Mouse (Mus musculus) retina, postnatal 1 day (tissue): ENCODE results near the gene Hoxb1.

ENCODE experiments used
- DNase-seq: peaks from one replicate; pipeline ENCODE4 v3.0.0-alpha.2; 2012

The Hoxb1 gene

GRCm38 (mm10) chr11:96351312-96351711 is 14.2 kb upstream of the Hoxb1 start:
- DNase-seq: no peak

GRCm38 (mm10) chr11:96351831-96352230 is 13.7 kb upstream of the Hoxb1 start:
- no peak for DNase-seq

- peak; percentile 67 for DNase-seq
These were observed 12.6 kb upstream of the Hoxb1 start for GRCm38 (mm10) chr11:96352691-96353521.

GRCm38 (mm10) chr11:96353522-96353841 is 12.1 kb upstream of the Hoxb1 start:
- no peak for DNase-seq

GRCm38 (mm10) chr11:96353939-96354338 is 11.6 kb upstream of the Hoxb1 start:
- DNase-seq: peak; percentile 44

- peak; percentile 60 for DNase-seq
These were observed 11.2 kb upstream of the Hoxb1 start for GRCm38 (mm10) chr11:96354376-96354775.

GRCm38 (mm10) chr11:96354801-96355311 is 10.7 kb upstream of the Hoxb1 start:
- DNase-seq: no peak

- DNase-seq: no peak
These were observed 1.7 kb upstream of the Hoxb1 start for GRCm38 (mm10) chr11:96363807-96364206.

GRCm38 (mm10) chr11:96366092-96367041 is 815 bp downstream of the Hoxb1 start:
- DNase-seq: no peak

- no peak for DNase-seq
These were observed 1.6 kb downstream of the Hoxb1 start for GRCm38 (mm10) chr11:96367141-96367540.

- no peak for DNase-seq
These were observed 3.1 kb downstream of the Hoxb1 start for GRCm38 (mm10) chr11:96368686-96369085.

GRCm38 (mm10) chr11:96369140-96369539 is 3.6 kb downstream of the Hoxb1 start:
- DNase-seq: no peak

- no peak for DNase-seq
These were observed 6.2 kb downstream of the Hoxb1 start for GRCm38 (mm10) chr11:96371726-96372125.

- no peak for DNase-seq
These were observed 7.0 kb downstream of the Hoxb1 start for GRCm38 (mm10) chr11:96372519-96372918.

GRCm38 (mm10) chr11:96374810-96375209 is 9.3 kb downstream of the Hoxb1 start:
- DNase-seq: no peak

GRCm38 (mm10) chr11:96383381-96383780 is 17.8 kb downstream of the Hoxb1 start:
- no peak for DNase-seq

- no peak for DNase-seq
These were observed 22.1 kb downstream of the Hoxb1 start for GRCm38 (mm10) chr11:96387635-96388034.

- DNase-seq: peak; percentile 53
These were observed 31.4 kb downstream of the Hoxb1 start for GRCm38 (mm10) chr11:96396772-96397626.

GRCm38 (mm10) chr11:96397806-96398335 is 32.3 kb downstream of the Hoxb1 start:
- DNase-seq: peak; percentile 67

GRCm38 (mm10) chr11:96399923-96400322 is 34.4 kb downstream of the Hoxb1 start:
- DNase-seq: no peak

GRCm38 (mm10) chr11:96404016-96404604 is 38.6 kb downstream of the Hoxb1 start:
- no peak for DNase-seq

GRCm38 (mm10) chr11:96404831-96405230 is 39.3 kb downstream of the Hoxb1 start:
- DNase-seq: no peak
